Mouse (Mus musculus) midbrain, embryonic 13.5 days (tissue): ENCODE results near the gene Ace. TPM values are rescaled to one million over a fixed set of nuclear protein-coding genes. Genes with fewer than 3 reads are reported as not detected.

ENCODE experiments used
- ATAC-seq: fragments of 200-750 bp; cut with Nextera tagmentation; 2 replicates; pipeline ENCODE4 v1.8.0; 2017; ENCODE audit warnings: mild to moderate bottlenecking, moderate TSS enrichment, moderate library complexity
- H3K27ac ChIP-seq: fragments of 300-500 bp; sonication (generic); 2 replicates; pipeline ENCODE4 v1.5.1; 2015; ENCODE audit warnings: inconsistent platforms, mild to moderate bottlenecking, moderate library complexity
- H3K27me3 ChIP-seq: fragments of 300-500 bp; sonication (generic); 2 replicates; pipeline ENCODE4 v1.6.1; 2015; ENCODE audit warnings: mild to moderate bottlenecking, inconsistent platforms
- H3K36me3 ChIP-seq: fragments of 300-500 bp; sonication (generic); 2 replicates; pipeline ENCODE4 v1.6.1; 2015; ENCODE audit warnings: mild to moderate bottlenecking, inconsistent platforms
- H3K4me1 ChIP-seq: fragments of 300-500 bp; sonication (generic); replicated peaks from 2 replicates; pipeline ENCODE4 v1.6.1; 2015; ENCODE audit warnings: inconsistent platforms
- H3K4me2 ChIP-seq: fragments of 300-500 bp; sonication (generic); replicated peaks from 2 replicates; pipeline ENCODE4 v1.6.1; 2015; ENCODE audit warnings: moderate library complexity, mild to moderate bottlenecking, inconsistent platforms
- H3K4me3 ChIP-seq: fragments of 300-500 bp; sonication (generic); replicated peaks from 2 replicates; pipeline ENCODE4 v1.5.1; 2015; ENCODE audit warnings: mild to moderate bottlenecking, inconsistent platforms
- H3K9ac ChIP-seq: fragments of 300-500 bp; sonication (generic); replicated peaks from 2 replicates; pipeline ENCODE4 v1.6.1; 2015; ENCODE audit warnings: mild to moderate bottlenecking, inconsistent platforms
- H3K9me3 ChIP-seq: fragments of 300-500 bp; sonication (generic); 2 replicates; pipeline ENCODE4 v1.6.1; 2016; ENCODE audit warnings: mild to moderate bottlenecking, inconsistent platforms
- WGBS: fragments of 180-500 bp; shearing (Covaris S2); methylation state at CpG from one replicate; pipeline ENCODE4 v1.1.7; 2015; 5-methylcytosine and 5-hydroxymethylcytosine counted together
- polyA plus RNA-seq: library from polyadenylated mRNA; unstranded; fragments of >200 nt; fragmentation: Nextera tagmentation; extraction: Ambion mirVana; gene quantifications from 2 replicates; pipeline ENCODE4 v1.2.1, GENCODE M21; 2015

Gene Ace
- polyA plus RNA-seq, result 1.5 and 1.8 TPM in 2 replicates

DNA sequence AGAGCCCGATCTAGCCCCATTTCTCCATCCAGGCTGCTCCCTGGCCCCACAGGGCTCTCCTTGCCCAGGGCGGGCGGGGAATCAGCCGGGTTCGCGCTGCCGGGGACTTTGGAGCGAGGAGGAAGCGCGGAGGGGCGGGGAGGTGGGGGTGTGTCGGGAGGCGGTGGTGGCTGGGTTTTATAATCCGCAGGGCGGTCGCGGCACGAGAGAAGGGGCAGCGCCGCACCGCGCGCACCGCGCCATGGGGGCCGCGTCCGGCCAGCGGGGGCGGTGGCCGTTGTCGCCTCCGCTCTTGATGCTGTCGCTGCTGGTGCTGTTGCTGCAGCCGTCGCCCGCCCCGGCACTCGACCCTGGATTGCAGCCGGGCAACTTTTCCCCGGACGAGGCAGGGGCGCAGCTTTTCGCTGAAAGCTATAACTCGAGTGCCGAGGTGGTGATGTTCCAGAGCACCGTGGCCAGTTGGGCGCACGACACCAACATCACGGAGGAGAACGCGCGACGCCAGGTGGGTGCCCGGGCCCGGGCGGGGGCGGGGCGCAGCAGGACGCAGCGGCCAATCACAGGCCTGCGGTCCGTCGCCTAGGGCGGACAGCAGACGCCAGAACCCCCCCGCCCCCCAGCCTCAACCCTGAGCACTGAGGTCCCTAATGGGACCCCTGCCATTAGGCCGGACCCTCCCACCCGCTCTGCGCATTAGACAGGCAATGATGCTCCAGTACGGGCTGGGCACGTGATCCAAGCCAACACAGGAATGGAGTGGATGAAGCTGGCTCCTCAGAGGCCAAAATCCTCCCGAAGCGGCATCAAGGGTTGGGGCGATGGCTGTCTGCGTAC, at the start of gene Ace:
Gene Ace (plus strand): TSS at position 205 of the 834 bp plus-strand sequence.
- Histone ChIP-seq H3K27me3 (peaks cover 50% of the 10 kb centered on the region), H3K36me3 (no peaks in the 10 kb centered on the region), H3K4me2 (peak within 1 kb of the TSS; percentile 88), H3K9me3 (no peaks in the 10 kb centered on the region), H3K4me3 (peak within 1 kb of the TSS; percentile 56), H3K27ac (no peak within 1 kb of the TSS), H3K9ac (peak within 1 kb of the TSS; percentile 63), H3K4me1 (peaks cover 16% of the 10 kb centered on the region)
- WGBS, result under 1% methylated on average over 75 of the region's 76 CpGs
- ATAC-seq, result peak; percentile 82

- H3K27ac ChIP-seq, result no peak overlapping the region
- no peaks in the 10 kb centered on the region for H3K4me1 ChIP-seq
- H3K9ac ChIP-seq, result no peak overlapping the region
- no peaks in the 10 kb centered on the region for H3K27me3 ChIP-seq
- peaks cover 70% of the 10 kb centered on the region for H3K36me3 ChIP-seq
- WGBS, result 86% methylated on average over 3 of the region's 3 CpGs
- ATAC-seq, result no peak
- H3K4me3 ChIP-seq, result no peak overlapping the region
- no peaks in the 10 kb centered on the region for H3K9me3 ChIP-seq
- H3K4me2 ChIP-seq, result no peak overlapping the region
These were observed 47.5 kb upstream of the Ace start for GRCm38 (mm10) chr11:105920098-105920785.

DNA sequence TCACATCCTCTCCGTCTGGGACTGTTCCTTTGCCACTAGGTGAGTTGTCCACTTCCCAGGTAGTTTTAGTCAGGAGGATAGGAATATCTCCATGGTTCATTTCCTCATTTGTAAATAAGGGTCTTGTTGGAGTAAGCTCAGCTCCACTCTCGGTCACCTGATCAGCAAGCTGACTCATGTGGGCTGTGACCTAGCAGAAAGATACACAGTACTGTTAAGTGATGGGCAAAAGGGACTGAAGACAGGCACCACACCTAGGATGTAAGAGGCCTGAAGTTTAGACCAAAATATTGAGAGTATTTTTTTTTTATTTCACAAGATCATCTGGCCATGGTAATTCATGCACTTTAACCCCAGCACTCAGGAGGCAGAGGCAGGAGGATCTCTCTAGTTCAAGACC, 46.9 kb upstream of the Ace start:
- no peaks in the 10 kb centered on the region for H3K9me3 ChIP-seq
- ATAC-seq, result no peak
- no peak overlapping the region for H3K27ac ChIP-seq
- H3K27me3 ChIP-seq, result no peaks in the 10 kb centered on the region
- H3K4me2 ChIP-seq, result no peak overlapping the region
- H3K36me3 ChIP-seq, result peaks cover 73% of the 10 kb centered on the region
- H3K4me1 ChIP-seq, result no peaks in the 10 kb centered on the region
- no peak overlapping the region for H3K9ac ChIP-seq
- WGBS, result 96% methylated on average over 2 of the region's 2 CpGs
- no peak overlapping the region for H3K4me3 ChIP-seq

GRCm38 (mm10) chr11:105921275-105921674, 46.5 kb upstream of the Ace start:
- Histone ChIP-seq H3K4me2 (no peak overlapping the region), H3K4me1 (no peaks in the 10 kb centered on the region), H3K9me3 (no peaks in the 10 kb centered on the region), H3K9ac (no peak overlapping the region), H3K27ac (no peak overlapping the region), H3K36me3 (peaks cover 69% of the 10 kb centered on the region), H3K4me3 (no peak overlapping the region), H3K27me3 (no peaks in the 10 kb centered on the region)
- ATAC-seq, result no peak
- 91% methylated on average over 5 of the region's 5 CpGs for WGBS

GRCm38 (mm10) chr11:105922769-105923663, 44.7 kb upstream of the Ace start:
- Histone ChIP-seq H3K4me1 (no peaks in the 10 kb centered on the region), H3K27me3 (no peaks in the 10 kb centered on the region), H3K27ac (no peak overlapping the region), H3K9me3 (no peaks in the 10 kb centered on the region), H3K4me3 (no peak overlapping the region), H3K4me2 (no peak overlapping the region), H3K36me3 (peaks cover 53% of the 10 kb centered on the region), H3K9ac (no peak overlapping the region)
- ATAC-seq, result no peak
- WGBS, result 86% methylated on average over 20 of the region's 20 CpGs

DNA sequence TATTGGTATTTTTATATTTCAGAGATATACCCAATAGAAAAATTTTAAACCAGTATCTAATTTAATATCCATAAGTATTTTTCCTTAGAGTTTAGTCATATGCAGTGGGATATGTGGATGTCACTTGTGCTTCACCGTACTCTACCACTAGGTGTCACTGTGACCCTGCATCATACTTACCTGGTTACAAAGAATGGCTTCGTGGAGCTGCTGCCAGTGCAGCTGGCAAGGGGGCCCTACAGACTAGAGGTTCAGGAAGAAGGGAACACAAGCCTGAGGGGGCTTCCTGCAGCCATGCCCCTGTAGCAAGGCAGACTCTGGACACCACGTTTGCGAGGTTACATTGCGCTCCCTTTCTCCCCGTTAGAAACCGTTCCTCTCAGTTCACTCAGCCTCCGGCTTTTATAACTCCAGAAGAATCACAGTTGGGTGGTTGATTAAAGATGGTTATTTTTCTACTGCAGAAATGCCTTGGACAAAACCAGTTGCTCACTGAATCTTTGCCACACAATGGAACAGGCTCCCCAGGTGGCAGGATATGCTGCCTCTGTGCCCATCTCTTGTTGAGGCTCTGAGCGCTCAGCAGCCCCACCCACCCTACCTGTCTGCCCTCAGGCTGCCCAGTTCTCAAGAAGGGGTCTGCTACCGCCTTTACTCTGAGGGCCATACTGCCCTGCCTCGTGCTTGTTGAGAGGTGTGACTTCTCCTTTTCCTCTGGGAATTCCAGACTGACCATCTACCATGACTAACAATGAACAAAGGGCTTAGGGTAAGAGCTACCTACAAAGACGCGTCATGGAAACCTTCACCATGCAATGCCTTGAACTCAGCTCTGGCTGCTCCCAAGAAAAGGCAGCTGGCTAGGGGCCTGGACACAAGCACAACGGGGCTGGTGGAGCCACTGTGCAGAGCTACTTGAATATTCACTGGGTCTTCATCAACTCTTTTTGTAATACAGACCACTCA, 40.4 kb upstream of the Ace start:
- Histone ChIP-seq H3K9ac (0 out of 2 replicates have a peak overlapping the region, but pooled peaks have one; percentile 14), H3K36me3 (peaks cover 21% of the 10 kb centered on the region)
- WGBS, result 51% methylated on average over 14 of the region's 14 CpGs

DNA sequence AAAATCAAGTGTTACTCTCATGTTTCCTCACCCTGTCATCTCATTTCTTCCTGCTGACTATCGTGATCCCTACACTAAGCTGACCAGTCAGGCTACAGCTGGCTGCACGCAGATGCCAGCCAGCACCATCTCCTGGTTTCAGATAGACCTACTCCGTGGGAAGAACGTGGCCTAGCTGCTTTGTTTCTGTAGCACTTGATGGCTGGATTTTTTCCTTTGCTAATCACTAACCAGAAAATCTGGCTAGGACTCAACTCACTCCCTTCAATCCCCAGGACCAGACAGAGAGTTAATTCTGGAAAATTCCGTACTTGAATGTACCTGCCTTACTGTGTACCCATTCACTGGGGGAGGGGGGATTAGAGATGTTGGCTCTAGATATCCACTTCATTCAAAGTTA, 39.6 kb upstream of the Ace start:
- H3K27me3 ChIP-seq, result no peaks in the 10 kb centered on the region
- no peak overlapping the region for H3K9ac ChIP-seq
- no peaks in the 10 kb centered on the region for H3K9me3 ChIP-seq
- H3K4me2 ChIP-seq, result no peak overlapping the region
- no peak for ATAC-seq
- WGBS, result 66% methylated on average over 5 of the region's 5 CpGs
- H3K36me3 ChIP-seq, result peaks cover 13% of the 10 kb centered on the region
- H3K27ac ChIP-seq, result no peak overlapping the region
- H3K4me1 ChIP-seq, result no peaks in the 10 kb centered on the region
- H3K4me3 ChIP-seq, result no peak overlapping the region

More for the DNA sequence above, 40.4 kb upstream of the Ace start:
- H3K27me3 ChIP-seq, result no peaks in the 10 kb centered on the region
- no peaks in the 10 kb centered on the region for H3K4me1 ChIP-seq
- no peaks in the 10 kb centered on the region for H3K9me3 ChIP-seq
- H3K4me2 ChIP-seq, result no peak overlapping the region
- H3K27ac ChIP-seq, result no peak overlapping the region
- ATAC-seq, result peak; percentile 78
- no peak overlapping the region for H3K4me3 ChIP-seq

DNA sequence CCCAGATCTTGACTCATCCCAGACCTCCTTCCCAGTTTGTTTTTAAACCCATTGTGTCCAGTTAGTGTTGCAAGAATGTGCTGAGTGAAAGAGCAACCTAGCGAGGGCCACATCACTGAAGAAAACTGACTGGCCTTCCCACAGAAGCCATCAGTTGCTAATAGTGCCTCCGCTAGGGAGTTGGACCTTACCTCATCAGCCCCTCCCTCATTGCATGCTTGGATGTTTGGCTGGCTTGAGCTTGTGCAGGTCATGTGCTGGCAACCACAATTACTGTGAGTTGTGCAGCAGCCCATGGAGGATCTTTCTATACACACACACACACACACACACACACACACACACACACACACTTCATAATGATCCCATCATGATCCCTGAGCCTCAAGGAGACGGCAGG, 36.4 kb upstream of the Ace start:
- 94% methylated on average over 3 of the region's 3 CpGs for WGBS
- H3K9ac ChIP-seq, result no peak overlapping the region
- no peaks in the 10 kb centered on the region for H3K27me3 ChIP-seq
- H3K36me3 ChIP-seq, result 0 out of 2 replicates have a peak, but pooled peaks cover 5% of the 10 kb centered on the region
- no peak overlapping the region for H3K4me2 ChIP-seq
- no peak overlapping the region for H3K4me3 ChIP-seq
- H3K9me3 ChIP-seq, result no peaks in the 10 kb centered on the region
- peaks cover 12% of the 10 kb centered on the region for H3K4me1 ChIP-seq
- no peak for ATAC-seq
- H3K27ac ChIP-seq, result no peak overlapping the region

- no peak overlapping the region for H3K4me3 ChIP-seq
- ATAC-seq, result no peak
- WGBS, result 89% methylated on average over 8 of the region's 8 CpGs
- H3K4me1 ChIP-seq, result peaks cover 12% of the 10 kb centered on the region
- H3K36me3 ChIP-seq, result 0 out of 2 replicates have a peak, but pooled peaks cover 6% of the 10 kb centered on the region
- H3K9ac ChIP-seq, result no peak overlapping the region
- no peaks in the 10 kb centered on the region for H3K27me3 ChIP-seq
- no peak overlapping the region for H3K4me2 ChIP-seq
- no peaks in the 10 kb centered on the region for H3K9me3 ChIP-seq
- no peak overlapping the region for H3K27ac ChIP-seq
These were observed 34.0 kb upstream of the Ace start for GRCm38 (mm10) chr11:105933746-105934145.

GRCm38 (mm10) chr11:105934303-105934711, 33.4 kb upstream of the Ace start:
- WGBS, result 82% methylated on average over 5 of the region's 5 CpGs
- Histone ChIP-seq H3K4me2 (no peak overlapping the region), H3K4me1 (peaks cover 12% of the 10 kb centered on the region), H3K9ac (no peak overlapping the region), H3K27me3 (no peaks in the 10 kb centered on the region), H3K27ac (peak overlapping the region; percentile 40; the same call in 1 of the 2 replicates), H3K36me3 (0 out of 2 replicates have a peak, but pooled peaks cover 6% of the 10 kb centered on the region), H3K4me3 (no peak overlapping the region), H3K9me3 (no peaks in the 10 kb centered on the region)
- ATAC-seq, result no peak

DNA sequence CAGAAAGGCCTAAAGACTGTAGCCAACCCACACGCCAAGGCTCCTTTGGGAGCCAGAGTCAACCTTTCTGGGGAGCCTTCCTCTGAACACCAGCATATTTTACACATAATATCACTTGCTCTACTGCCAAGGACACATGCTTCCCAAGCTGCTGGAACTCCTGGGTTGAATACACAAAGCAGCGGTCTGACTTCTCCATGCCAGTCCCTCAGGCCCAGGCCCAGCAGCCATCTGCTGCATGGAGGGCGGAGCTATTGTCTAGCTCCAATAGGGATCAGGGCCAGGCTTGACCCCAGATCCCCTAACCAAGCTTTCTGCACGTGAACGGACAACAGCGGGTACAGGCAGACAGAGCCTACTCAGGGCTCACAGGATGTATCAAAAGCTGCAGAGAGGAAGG, 32.9 kb upstream of the Ace start:
- Histone ChIP-seq H3K4me2 (no peak overlapping the region), H3K4me3 (no peak overlapping the region), H3K27me3 (no peaks in the 10 kb centered on the region), H3K9me3 (no peaks in the 10 kb centered on the region), H3K27ac (peak overlapping the region; percentile 40; the same call in 1 of the 2 replicates), H3K4me1 (peaks cover 12% of the 10 kb centered on the region), H3K36me3 (0 out of 2 replicates have a peak, but pooled peaks cover 6% of the 10 kb centered on the region), H3K9ac (no peak overlapping the region)
- WGBS, result 27% methylated on average over 6 of the region's 6 CpGs
- no peak for ATAC-seq
